Mouse (Mus musculus): ENCODE measurements around the gene Kif23.

Kif23 gene

GRCm38 (mm10) chr9:61947402-61948346 lies 1.1 kb upstream of the Kif23 start:
- DNase-seq (ENCODE audit: low read depth): peak; percentile 92

DNA sequence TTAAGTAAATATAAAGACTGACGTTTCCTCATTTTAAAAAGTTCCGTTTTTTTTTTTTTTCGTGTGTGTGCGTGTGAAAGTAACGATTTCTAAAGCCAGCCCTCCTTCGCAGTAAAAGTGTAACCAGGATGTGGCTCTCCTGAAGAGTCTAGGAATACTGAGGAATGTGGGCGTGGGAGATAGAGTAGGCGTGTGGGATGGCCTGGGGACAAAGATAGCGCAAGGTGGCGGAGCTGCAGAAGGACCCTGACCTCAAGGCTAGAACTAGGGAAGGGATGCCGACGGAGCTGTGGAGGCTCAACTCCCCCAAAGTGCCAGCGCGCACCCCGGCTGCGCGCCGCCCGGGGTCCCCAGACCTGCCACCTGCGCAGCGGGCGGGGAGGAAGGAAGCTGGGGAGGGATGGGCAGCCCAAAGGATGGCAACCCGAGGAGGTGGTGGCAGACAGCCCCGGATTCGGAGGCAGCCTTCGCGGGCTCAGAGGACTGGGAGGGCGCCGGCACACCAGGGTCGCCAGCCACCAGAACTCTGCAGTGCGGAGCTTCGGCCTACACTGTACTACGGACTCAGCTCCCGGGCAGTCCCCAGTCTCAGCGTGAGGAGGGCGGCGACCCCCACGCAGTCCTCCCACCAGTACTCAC lies 482 bp downstream of the Kif23 start:
- no peak for DNase-seq (ENCODE audit: low read depth)

DNA sequence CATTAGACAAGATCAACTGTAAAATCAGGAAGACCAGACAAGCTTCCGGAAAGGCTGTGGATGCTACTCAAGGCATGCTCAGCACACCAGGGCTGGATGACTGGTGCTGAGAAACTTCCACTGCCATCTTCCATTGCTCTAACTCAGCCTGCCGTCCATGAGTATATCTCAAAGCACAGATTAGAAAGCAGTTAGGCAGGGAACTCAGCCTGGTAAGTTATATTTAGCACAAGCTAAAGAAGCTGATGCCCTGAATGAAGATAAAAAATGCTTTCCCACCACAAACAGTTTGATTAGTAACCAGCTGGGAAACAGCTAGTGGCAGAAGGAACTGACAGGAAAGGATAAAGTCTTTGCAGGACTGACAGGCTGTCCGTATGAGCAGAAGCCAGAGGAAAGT lies 5.5 kb downstream of the Kif23 start:
- no peak for DNase-seq (ENCODE audit: low read depth)

- no peak for DNase-seq (ENCODE audit: low read depth)
These were observed 13.2 kb downstream of the Kif23 start for GRCm38 (mm10) chr9:61933333-61933732.

DNA sequence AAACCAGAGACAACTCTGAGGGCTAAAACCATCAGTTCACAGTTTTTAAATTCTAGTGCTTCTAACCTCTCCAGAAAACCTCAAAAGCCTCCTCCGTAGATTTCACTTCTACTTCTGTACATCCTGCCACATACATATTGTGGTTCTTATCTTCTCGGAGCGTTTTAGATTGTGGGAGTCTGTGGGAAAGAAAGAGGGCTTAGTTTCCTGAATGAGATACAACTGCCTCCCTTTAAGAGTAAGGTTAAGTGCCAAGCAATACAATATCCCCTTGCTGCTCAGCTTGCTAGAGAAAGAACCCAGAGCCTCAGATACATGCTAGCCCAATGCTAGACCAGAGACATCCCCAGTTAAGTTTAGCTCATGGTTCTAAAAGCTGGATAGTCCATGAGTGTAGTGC lies 14.6 kb downstream of the Kif23 start:
- DNase-seq (ENCODE audit: low read depth): peak; percentile 46

DNA sequence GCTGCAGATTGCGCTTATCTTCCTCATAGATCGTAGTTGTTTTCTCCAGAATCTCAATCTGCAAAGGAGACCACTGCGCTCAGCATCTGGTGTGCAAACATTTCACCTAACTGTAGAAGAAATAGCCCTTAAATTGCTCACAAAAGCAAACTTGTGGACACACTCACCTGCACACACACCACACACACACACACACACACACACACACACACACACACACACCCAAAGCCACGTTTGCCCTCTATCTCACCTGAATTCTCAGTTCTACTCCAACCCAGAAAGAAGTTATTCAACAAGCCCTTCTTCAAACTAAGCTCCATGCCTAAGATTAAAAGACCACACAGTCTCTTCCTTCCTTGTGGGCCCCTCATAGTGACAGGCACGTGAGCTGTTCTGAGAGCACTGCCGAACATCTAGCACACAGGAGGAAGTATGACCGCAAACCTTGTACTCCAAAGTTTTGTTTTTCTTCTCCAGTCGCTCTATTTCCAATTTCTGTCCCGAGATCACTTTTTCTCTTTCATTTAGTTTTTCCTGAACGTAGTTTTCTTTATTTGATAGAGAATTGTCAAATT lies 21.4 kb downstream of the Kif23 start:
- DNase-seq (ENCODE audit: low read depth): peak; percentile 75

- no peak for DNase-seq (ENCODE audit: low read depth)
These were observed 26.2 kb downstream of the Kif23 start for GRCm38 (mm10) chr9:61920331-61920730.

- no peak for DNase-seq (ENCODE audit: low read depth)
These were observed 27.1 kb downstream of the Kif23 start for GRCm38 (mm10) chr9:61919464-61919863.

GRCm38 (mm10) chr9:61917436-61917835 lies 29.1 kb downstream of the Kif23 start:
- DNase-seq (ENCODE audit: low read depth): no peak

- DNase-seq (ENCODE audit: low read depth): no peak
These were observed 29.6 kb downstream of the Kif23 start for GRCm38 (mm10) chr9:61916986-61917385.

- no peak for DNase-seq (ENCODE audit: low read depth)
These were observed 31.1 kb downstream of the Kif23 start for GRCm38 (mm10) chr9:61915393-61916005.

- DNase-seq (ENCODE audit: low read depth): no peak
These were observed 31.7 kb downstream of the Kif23 start for GRCm38 (mm10) chr9:61914917-61915300.

DNA sequence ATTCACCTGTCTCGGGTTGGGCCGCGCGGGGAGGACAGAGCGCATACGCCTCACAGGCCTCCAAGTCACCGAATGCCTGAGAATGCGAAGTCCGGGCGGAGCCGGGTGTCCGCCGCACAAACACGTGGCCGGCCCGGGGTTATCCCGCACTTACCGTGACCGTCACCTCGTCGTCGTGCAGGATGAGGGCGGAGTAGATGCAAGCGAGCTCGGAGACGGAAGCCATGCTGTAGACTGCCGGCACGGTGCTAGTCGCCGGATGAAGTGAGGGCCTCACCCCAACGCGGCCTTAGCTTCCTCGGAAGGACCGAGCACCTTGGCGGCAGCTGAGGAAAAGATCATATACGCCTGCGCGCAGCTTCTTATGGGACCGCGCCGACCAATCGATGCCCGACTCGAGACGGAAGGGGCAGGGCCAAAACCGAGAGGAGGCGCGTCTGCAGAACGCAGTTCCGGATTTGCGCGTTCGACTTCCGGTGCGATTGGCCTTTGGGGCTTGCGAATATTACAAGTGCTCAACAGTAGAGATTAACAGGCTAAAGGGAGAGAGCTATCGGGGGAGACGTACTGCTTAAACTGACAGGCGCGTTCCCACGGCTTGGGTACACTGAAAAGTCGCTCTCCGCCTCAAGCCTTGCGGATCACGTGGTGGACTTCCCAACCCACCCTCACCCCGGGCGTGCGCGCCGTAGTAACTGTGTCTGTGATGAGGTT lies 32.2 kb downstream of the Kif23 start, which contains the start of gene Rplp1:
Rplp1 (minus strand) TSS at position 340 of the 714 bp plus-strand sequence.
- peak; percentile 98 for DNase-seq (ENCODE audit: low read depth)

DNA sequence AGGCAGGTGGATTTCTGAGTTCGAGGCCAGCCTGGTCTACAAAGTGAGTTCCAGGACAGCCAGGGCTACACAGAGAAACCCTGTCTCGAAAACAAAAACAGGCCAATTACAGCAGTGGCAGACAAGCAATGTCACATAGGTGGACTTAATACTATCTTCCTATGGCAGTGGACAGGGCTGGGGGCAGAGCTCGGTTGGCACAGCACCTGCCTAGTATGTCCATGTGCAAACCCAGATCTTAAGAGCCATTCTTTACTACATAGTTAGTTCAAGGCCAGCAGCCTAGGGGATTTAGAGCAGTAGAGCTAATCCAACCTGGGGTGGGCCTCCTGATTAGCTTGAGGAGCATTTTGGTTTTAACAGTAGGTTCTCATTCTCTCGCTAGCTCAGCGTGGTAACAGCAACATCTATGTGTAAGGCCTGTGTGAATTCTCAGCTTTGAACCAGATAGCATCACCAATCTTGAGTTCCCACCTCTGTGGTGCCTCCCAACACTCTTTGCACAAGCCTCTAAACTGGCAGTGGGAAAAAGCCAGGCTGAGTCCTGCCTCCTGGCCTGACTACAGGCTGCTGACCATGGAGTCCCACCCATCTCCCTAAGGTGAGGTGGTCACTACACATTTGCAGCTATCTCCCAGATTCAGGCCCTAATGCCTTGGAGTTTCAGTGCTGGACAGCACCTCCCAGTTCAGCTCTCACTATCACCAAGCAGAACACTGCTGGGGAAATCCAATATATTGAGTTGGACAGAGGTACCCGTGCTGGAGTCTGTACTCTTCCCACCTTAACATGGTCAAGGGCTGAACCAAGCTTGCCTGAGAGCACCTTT lies 35.1 kb downstream of the Kif23 start:
- DNase-seq (ENCODE audit: low read depth): no peak

- DNase-seq (ENCODE audit: low read depth): no peak
These were observed 35.9 kb downstream of the Kif23 start for GRCm38 (mm10) chr9:61910526-61911256.

- no peak for DNase-seq (ENCODE audit: low read depth)
These were observed 36.9 kb downstream of the Kif23 start for GRCm38 (mm10) chr9:61909633-61910032.

- no peak for DNase-seq (ENCODE audit: low read depth)
These were observed 37.7 kb downstream of the Kif23 start for GRCm38 (mm10) chr9:61908832-61909407.

GRCm38 (mm10) chr9:61908341-61908740 lies 38.2 kb downstream of the Kif23 start:
- DNase-seq (ENCODE audit: low read depth): no peak

- DNase-seq (ENCODE audit: low read depth): no peak
These were observed 38.8 kb downstream of the Kif23 start for GRCm38 (mm10) chr9:61907621-61908295.

Measured in naive thymus-derived CD4-positive, alpha-beta T cell, adult 2 months (primary cell).